Mouse (Mus musculus) intestine, embryonic 14.5 days (tissue): Measurements from ENCODE around the gene Tex2. TPM values are rescaled to one million over a fixed set of nuclear protein-coding genes. Genes with fewer than 3 reads are reported as not detected.

Source experiments
- ATAC-seq: fragments of 200-750 bp; cut with Nextera tagmentation; replicated peaks from 2 replicates; pipeline ENCODE4 v1.8.0; 2017; ENCODE audit warnings: low read depth, moderate number of reproducible peaks, moderate TSS enrichment, moderate library complexity; ENCODE audit not compliant: low FRiP score, low TSS enrichment
- DNase-seq: peaks from one replicate; pipeline ENCODE4 v3.0.0-alpha.2; 2018; ENCODE audit warnings: low spot score
- H3K27ac ChIP-seq: fragments of 300-500 bp; sonication (generic); 2 replicates; pipeline ENCODE4 v1.5.1; 2014; ENCODE audit warnings: low read depth, mild to moderate bottlenecking, control low read depth
- H3K27me3 ChIP-seq: fragments of 300-500 bp; sonication (generic); replicated peaks from 2 replicates; pipeline ENCODE4 v1.6.1; 2014; ENCODE audit warnings: low read length, control low read depth; ENCODE audit not compliant: control insufficient read depth, insufficient read depth
- H3K36me3 ChIP-seq: fragments of 300-500 bp; sonication (generic); 2 replicates; pipeline ENCODE4 v1.6.1; 2014; ENCODE audit warnings: low read length, control low read depth; ENCODE audit not compliant: control insufficient read depth, insufficient read depth
- H3K4me1 ChIP-seq: fragments of 300-500 bp; sonication (generic); replicated peaks from 2 replicates; pipeline ENCODE4 v1.6.1; 2014; ENCODE audit warnings: low read length, control low read depth, mixed read lengths; ENCODE audit not compliant: control insufficient read depth, insufficient read depth
- H3K4me2 ChIP-seq: fragments of 300-500 bp; sonication (generic); 2 replicates; pipeline ENCODE4 v1.6.1; 2014; ENCODE audit warnings: low read length
- H3K4me3 ChIP-seq: fragments of 300-500 bp; sonication (generic); 2 replicates; pipeline ENCODE4 v1.5.1; 2014; ENCODE audit warnings: low read depth, low read length, control low read depth, mixed read lengths
- H3K9ac ChIP-seq: fragments of 300-500 bp; sonication (generic); 2 replicates; pipeline ENCODE4 v1.6.1; 2014; ENCODE audit warnings: mild to moderate bottlenecking, low read length
- H3K9me3 ChIP-seq: fragments of 300-500 bp; sonication (generic); 2 replicates; pipeline ENCODE4 v1.6.1; 2016; ENCODE audit warnings: low read length, control low read depth; ENCODE audit not compliant: control insufficient read depth
- WGBS: fragments of 180-500 bp; shearing (Covaris S2); extraction: QIAGEN DNeasy Blood & Tissue Kit; methylation state at CpG from one replicate; pipeline ENCODE4 v1.1.7; 2014; 5-methylcytosine and 5-hydroxymethylcytosine counted together
- polyA plus RNA-seq: library from polyadenylated mRNA; unstranded; fragments of >200 nt; fragmentation: Nextera tagmentation; extraction: Ambion mirVana; gene quantifications from 2 replicates; pipeline ENCODE4 v1.2.1, GENCODE M21; 2014

Gene Tex2
- polyA plus RNA-seq, 1 experiment from 2014 or later: 11.6 TPM

DNA sequence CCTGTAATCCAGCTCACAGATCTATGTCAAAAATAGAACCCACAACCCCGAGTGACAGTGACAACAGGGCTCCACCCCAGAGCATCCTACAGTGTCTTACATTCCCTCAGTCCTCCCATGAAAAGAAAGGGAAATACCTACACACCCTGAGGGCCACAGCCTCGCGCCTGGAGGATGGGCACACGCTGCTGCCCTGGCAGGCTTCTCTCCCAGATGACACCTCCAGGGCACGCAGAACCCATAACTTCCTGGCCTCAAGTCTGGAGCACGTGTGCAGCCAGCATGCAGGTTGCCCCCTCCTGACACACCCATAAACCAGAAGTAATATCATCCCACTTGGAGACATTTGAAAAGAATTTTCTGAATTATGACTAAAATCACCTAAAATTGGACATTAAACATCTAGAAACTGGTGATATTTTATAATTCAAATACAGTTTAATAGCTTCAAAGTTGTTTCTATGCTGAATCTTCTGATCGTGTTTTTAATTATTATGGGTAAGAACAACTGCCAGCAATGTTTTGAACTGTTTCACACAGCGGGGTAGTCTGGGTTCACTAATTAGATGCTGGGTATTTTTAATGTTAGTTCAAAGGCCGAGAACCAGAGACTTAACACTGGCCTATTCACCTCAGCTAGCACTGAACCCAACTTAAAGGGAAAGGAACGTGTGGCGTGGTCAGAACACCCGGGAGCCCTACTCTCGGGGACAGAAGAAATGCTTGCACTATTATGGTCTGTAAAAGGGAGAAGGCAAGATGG, 72.5 kb downstream of the Tex2 start:
- 80% methylated on average over 13 of the region's 13 CpGs for WGBS
- Histone ChIP-seq H3K4me3 (no peak overlapping the region), H3K9ac (no peak overlapping the region), H3K27ac (no peak overlapping the region), H3K4me2 (no peak overlapping the region), H3K9me3 (no peaks in the 10 kb centered on the region), H3K27me3 (no peaks in the 10 kb centered on the region), H3K36me3 (peaks cover 20% of the 10 kb centered on the region; the same call in 1 of the 2 replicates), H3K4me1 (no peaks in the 10 kb centered on the region)
- DNase-seq (no peak), ATAC-seq (no peak)

DNA sequence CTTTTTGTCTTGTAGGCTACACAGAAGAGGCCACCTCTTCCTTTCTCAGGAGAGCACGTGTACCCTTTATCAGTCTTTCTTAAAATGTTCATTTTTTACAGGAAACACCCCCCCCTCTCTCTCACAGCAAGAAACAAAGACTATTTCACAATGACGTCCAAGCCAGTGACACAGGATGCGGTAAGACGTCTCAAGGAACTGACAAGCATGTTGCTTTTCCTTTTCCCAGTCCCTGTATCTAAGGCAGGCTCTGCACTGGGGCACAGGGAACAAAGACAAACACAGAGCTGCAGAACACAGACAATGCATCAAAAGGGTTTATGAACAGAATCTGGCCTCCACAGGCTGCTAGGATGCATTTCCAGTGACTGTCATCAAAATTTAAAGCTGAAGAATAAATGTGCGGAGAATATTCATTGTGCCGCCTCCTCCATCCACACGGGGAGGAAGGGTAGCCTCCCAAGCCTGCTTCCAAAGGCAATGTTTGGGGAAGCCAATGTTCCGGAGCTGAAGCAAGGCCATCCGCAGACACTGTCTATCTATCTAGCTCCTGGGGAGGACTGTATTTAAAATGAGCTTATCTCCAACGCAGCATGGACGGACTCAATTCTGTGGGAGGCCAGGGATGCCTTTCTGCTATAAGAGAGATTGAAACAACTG, 76.8 kb downstream of the Tex2 start:
- WGBS: 70% methylated on average over 11 of the region's 11 CpGs

DNA sequence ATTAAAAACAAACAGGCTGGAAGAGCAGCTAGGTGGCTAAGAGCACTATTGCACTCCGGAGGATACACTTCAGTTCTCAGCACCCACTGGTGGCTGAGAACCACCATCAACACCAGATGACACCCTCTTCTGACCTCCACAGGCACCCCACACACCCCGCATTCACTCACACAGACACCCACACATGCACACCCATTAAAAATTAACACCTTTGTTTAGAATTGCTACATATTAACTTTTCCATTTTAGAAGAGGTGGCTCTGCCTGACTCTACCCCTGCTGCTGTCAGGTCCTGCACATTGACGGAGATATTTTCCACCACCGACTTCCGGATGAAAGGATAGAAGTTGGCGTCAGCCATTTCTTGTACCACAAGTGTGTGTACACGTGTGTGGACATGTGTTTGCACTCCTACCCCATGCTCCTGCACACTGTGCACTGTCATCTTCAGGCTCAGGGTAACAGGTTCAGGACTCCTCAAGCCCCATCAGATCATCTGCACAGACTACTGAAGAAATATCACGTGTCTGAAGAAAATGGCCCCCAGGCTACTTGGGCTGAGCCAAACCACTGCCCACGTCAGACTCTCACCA, 77.5 kb downstream of the Tex2 start:
- no peak overlapping the region for H3K4me2 ChIP-seq
- no peak overlapping the region for H3K9ac ChIP-seq
- peaks cover 4% of the 10 kb centered on the region; the same call in 1 of the 2 replicates for H3K36me3 ChIP-seq
- H3K4me3 ChIP-seq: no peak overlapping the region
- WGBS: 89% methylated on average over 9 of the region's 9 CpGs
- no peaks in the 10 kb centered on the region for H3K9me3 ChIP-seq
- ATAC-seq: no peak
- H3K4me1 ChIP-seq: no peaks in the 10 kb centered on the region
- no peak for DNase-seq
- no peaks in the 10 kb centered on the region for H3K27me3 ChIP-seq
- peak overlapping the region; percentile 38; the same call in 1 of the 2 replicates for H3K27ac ChIP-seq

More for the DNA sequence above, 76.8 kb downstream of the Tex2 start:
- ATAC-seq (no peak), DNase-seq (no peak)
- H3K36me3 ChIP-seq: peaks cover 4% of the 10 kb centered on the region; the same call in 1 of the 2 replicates
- H3K9me3 ChIP-seq: no peaks in the 10 kb centered on the region
- H3K27me3 ChIP-seq: no peaks in the 10 kb centered on the region
- peak overlapping the region; percentile 38; the same call in 1 of the 2 replicates for H3K27ac ChIP-seq
- H3K4me3 ChIP-seq: no peak overlapping the region
- H3K4me2 ChIP-seq: no peak overlapping the region
- no peaks in the 10 kb centered on the region for H3K4me1 ChIP-seq
- no peak overlapping the region for H3K9ac ChIP-seq

DNA sequence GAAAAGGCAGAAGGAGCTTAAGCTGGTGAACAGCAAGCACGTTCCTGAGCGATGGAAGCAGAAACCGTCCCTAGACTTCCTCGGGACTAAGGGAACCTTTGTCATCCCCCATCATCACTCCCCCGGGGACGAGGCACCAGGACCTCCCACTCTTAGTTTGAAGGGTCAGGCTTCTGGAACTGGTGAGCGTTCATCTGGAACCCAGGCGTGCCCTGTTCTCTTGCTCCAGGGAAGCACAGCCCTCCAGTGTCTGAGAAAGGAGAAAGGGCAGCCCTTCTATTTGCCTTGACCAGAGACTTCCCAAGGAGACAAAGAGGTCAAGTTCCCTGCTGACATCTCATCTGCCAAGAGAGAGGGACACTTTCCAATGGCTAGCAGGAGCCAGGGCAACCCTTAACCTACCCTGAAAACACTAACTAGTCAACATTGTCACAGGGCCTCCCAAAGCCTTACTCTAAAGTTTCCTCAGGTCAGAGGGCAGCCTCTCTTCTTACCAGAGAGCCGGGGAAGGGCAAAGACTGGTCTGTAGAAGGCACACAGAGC, 80.9 kb downstream of the Tex2 start:
- no peaks in the 10 kb centered on the region for H3K27me3 ChIP-seq
- DNase-seq (no peak), ATAC-seq (no peak)
- H3K36me3 ChIP-seq: peaks cover 7% of the 10 kb centered on the region; the same call in 1 of the 2 replicates
- H3K27ac ChIP-seq: no peak overlapping the region
- WGBS: 84% methylated on average over 9 of the region's 9 CpGs
- no peak overlapping the region for H3K4me2 ChIP-seq
- no peak overlapping the region for H3K9ac ChIP-seq
- H3K4me1 ChIP-seq: no peaks in the 10 kb centered on the region
- no peaks in the 10 kb centered on the region for H3K9me3 ChIP-seq
- H3K4me3 ChIP-seq: no peak overlapping the region

DNA sequence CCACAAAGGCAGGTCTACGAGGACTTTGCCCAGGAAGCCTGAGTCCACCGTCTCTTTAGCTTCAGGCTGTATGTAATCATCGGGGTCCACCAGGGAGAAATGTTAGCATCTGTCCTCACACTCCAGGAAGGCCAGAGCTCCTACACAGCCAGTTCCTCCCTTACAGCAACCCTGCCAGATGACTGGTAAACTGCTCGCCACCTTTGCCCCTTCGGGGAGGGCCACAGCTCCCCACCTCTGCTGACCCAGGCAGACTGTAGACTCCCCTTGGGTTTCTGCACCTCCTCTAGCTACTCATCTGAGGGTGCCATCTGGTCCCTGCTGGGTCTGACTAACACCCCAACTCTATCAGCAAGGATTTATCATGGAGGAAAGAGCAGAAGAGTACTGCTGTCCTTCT, 83.4 kb downstream of the Tex2 start:
- Histone ChIP-seq H3K27ac (no peak overlapping the region), H3K9me3 (no peaks in the 10 kb centered on the region), H3K9ac (no peak overlapping the region), H3K36me3 (peaks cover 7% of the 10 kb centered on the region; the same call in 1 of the 2 replicates), H3K27me3 (no peaks in the 10 kb centered on the region), H3K4me3 (no peak overlapping the region), H3K4me1 (no peaks in the 10 kb centered on the region), H3K4me2 (no peak overlapping the region)
- DNase-seq (no peak), ATAC-seq (no peak)
- 74% methylated on average over 5 of the region's 5 CpGs for WGBS

DNA sequence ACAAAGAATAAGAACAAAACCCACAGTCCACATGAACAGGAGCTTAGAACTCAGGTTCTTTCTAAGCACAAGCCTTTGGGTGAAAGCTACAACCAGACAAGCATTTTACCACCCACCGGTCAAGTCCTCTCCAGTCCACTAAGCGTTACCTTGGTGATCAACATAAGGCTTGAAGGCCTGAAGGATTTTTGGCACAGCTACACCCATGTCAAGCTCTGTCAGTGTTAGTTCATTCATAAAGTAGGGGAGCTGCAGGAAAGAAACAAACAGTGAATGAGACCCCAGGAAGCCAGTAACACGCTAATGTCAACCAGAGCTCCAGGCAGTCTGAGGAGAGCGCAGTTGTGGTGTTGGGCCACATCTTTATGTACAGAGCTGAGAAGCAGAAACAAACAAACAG, 84.1 kb downstream of the Tex2 start:
- no peak for ATAC-seq
- DNase-seq: no peak
- Histone ChIP-seq H3K4me3 (no peak overlapping the region), H3K27ac (no peak overlapping the region), H3K9ac (no peak overlapping the region), H3K9me3 (no peaks in the 10 kb centered on the region), H3K4me1 (no peaks in the 10 kb centered on the region), H3K36me3 (peaks cover 7% of the 10 kb centered on the region; the same call in 1 of the 2 replicates), H3K27me3 (no peaks in the 10 kb centered on the region), H3K4me2 (no peak overlapping the region)
- 89% methylated on average over 4 of the region's 4 CpGs for WGBS

DNA sequence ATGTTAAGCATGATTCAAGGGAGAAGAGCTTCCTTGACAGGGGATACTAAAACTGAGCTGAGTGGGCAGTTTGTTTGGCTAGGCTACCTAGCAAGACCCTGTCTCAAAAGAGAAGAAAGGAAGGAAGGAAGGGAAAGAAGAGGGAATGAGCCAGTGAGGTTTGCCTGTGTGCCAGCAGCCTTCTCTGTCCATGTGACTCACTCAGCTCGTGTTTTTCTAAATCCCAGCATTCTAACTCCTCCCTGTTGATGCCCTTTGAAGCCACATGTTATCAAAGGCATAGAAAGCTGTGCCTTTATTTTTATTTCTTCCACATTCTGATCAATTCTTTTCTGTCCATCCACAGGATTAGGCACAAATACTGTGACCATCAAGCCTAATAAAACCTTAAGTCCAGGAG, 85.3 kb downstream of the Tex2 start:
- no peak overlapping the region for H3K4me2 ChIP-seq
- WGBS: 33% methylated on average over 1 of the region's 1 CpGs
- DNase-seq: no peak
- no peaks in the 10 kb centered on the region for H3K27me3 ChIP-seq
- no peaks in the 10 kb centered on the region for H3K4me1 ChIP-seq
- H3K27ac ChIP-seq: no peak overlapping the region
- H3K4me3 ChIP-seq: no peak overlapping the region
- H3K36me3 ChIP-seq: peaks cover 3% of the 10 kb centered on the region; the same call in 1 of the 2 replicates
- H3K9ac ChIP-seq: no peak overlapping the region
- ATAC-seq: no peak
- H3K9me3 ChIP-seq: no peaks in the 10 kb centered on the region

DNA sequence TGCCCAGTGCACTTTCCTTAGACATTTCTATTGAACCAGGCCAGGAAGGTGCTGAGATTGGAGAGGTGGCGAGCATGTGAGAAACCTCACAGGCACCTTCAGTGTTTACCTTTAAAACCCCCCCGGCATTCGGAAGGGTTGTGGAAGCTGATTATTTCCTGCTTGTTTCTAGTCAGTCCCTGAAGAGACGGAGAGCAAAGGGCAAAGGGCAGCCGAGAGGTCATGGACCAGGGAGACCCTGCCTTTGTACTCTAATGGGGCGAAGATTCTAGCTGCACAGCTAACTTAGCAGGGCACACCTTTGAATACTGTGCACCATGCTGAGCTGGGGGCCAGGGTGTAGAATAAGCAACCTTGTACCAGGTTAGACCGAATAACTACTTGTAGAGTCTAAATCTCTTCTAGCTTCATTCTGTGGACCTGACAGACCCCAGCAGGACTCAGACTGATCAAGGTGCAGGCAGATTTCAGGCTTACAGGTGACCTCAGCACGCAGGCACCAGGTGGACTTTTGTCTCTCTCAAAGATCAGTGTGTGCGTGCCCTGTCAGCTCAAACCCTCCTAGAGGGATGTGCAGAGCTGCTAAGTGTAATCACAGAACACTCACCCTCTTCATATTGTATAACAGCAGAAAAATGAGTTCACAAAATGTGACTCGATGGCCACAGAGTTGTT, 85.9 kb downstream of the Tex2 start:
- peaks cover 3% of the 10 kb centered on the region; the same call in 1 of the 2 replicates for H3K36me3 ChIP-seq
- H3K9ac ChIP-seq: no peak overlapping the region
- H3K27ac ChIP-seq: no peak overlapping the region
- DNase-seq: no peak
- no peak for ATAC-seq
- 52% methylated on average over 10 of the region's 10 CpGs for WGBS
- H3K27me3 ChIP-seq: no peaks in the 10 kb centered on the region
- H3K4me3 ChIP-seq: no peak overlapping the region
- no peaks in the 10 kb centered on the region for H3K9me3 ChIP-seq
- no peak overlapping the region for H3K4me2 ChIP-seq
- no peaks in the 10 kb centered on the region for H3K4me1 ChIP-seq
